Mouse (Mus musculus) heart, postnatal 10 days (tissue): ENCODE results near the gene Gzme. TPM values are rescaled to one million over a fixed set of nuclear protein-coding genes. Genes with fewer than 3 reads are reported as not detected.

Source experiments
- microRNA-seq, 2 experiments: library from miRNA; unstranded; fragments of <30 nt; microRNA quantifications; one replicate each; pipeline ENCODE4 v1.2.0; 2022
- total RNA-seq, 2 experiments: library from RNA; stranded (reverse); gene quantifications; 2 replicates each; pipeline ENCODE4 v1.2.3; 2021

Gene Gzme
- total RNA-seq, 2 experiments from 2014 or later: not detected

Small RNAs within 50 kb of the gene (microRNA-seq; reads per million reads assigned to microRNA genes)
- 0 reads per million in 2 experiments for gene Mir6949

Other genes with a start within 250 kb of the Gzme start
- gene Cbln3, start 236.2 kb downstream of the Gzme start, total RNA-seq: under 1 TPM; 0.22 to 0.38 TPM
- 10 to 100 TPM; 12.5 to 13.1 TPM for gene Khnyn, start 235.7 kb downstream of the Gzme start, total RNA-seq
- gene Sdr39u1, start 220.3 kb downstream of the Gzme start, total RNA-seq: 10 to 100 TPM; 73.2 to 79.9 TPM
- 1 to 10 TPM; 5.2 to 6.8 TPM for gene Cma1, start 175.9 kb downstream of the Gzme start, total RNA-seq
- gene Cma2, start 169.6 kb downstream of the Gzme start, total RNA-seq: under 1 TPM in 1 of 2 experiments, not detected in 1; 0.53 TPM
- not detected for gene Mcpt1, start 102.7 kb downstream of the Gzme start, total RNA-seq
- not detected for gene Mcpt9, start 90.1 kb downstream of the Gzme start, total RNA-seq
- under 1 TPM; 0.50 to 0.67 TPM for gene Mcpt2, start 78.6 kb downstream of the Gzme start, total RNA-seq
- 1 to 10 TPM; 4.2 to 4.3 TPM for gene Mcpt4, start 58.3 kb downstream of the Gzme start, total RNA-seq
- not detected for gene Mcpt8, start 35.4 kb downstream of the Gzme start, total RNA-seq
- not detected for gene Ctsg, start 18.1 kb downstream of the Gzme start, total RNA-seq
- gene Gzmd, start 12.0 kb upstream of the Gzme start, total RNA-seq: not detected
- not detected for gene Gzmg, start 39.0 kb upstream of the Gzme start, total RNA-seq
- gene Gzmn, start 54.0 kb upstream of the Gzme start, total RNA-seq: not detected
- gene Gzmf, start 90.8 kb upstream of the Gzme start, total RNA-seq: not detected
- gene Gzmc, start 114.0 kb upstream of the Gzme start, total RNA-seq: not detected
- gene Gzmb, start 141.6 kb upstream of the Gzme start, total RNA-seq: not detected
- not detected for gene Atp12a, start 244.4 kb upstream of the Gzme start, total RNA-seq